Mouse (Mus musculus) myocyte (in vitro differentiated cells): ENCODE measurements around the gene 1110017D15Rik.

Experiments
- CEBPB ChIP-seq: IDR thresholded peaks from 2 replicates; pipeline ENCODE4 v1.6.1; 2011; ENCODE audit warnings: mild to moderate bottlenecking, moderate library complexity; ENCODE audit not compliant: poor library complexity, insufficient read depth, severe bottlenecking
- E2F4 ChIP-seq: IDR thresholded peaks from one replicate; pipeline ENCODE4 v1.6.1; 2011; ENCODE audit warnings: mild to moderate bottlenecking, control low read depth, moderate library complexity; ENCODE audit not compliant: insufficient read depth
- MAX ChIP-seq: IDR thresholded peaks from one replicate; pipeline ENCODE4 v1.6.1; 2011; ENCODE audit warnings: low read depth, mild to moderate bottlenecking, control low read depth
- MYOG ChIP-seq, 3 experiments: IDR thresholded peaks; one replicate each; pipeline ENCODE4 v1.6.1; 2011; ENCODE audit warnings: control low read depth in 2 of 3, low read depth in 2 of 3, mild to moderate bottlenecking in 2 of 3; ENCODE audit not compliant: insufficient read length in 2 of 3, control insufficient read depth in 1 of 3, insufficient read depth in 1 of 3
- POLR2A ChIP-seq: IDR thresholded peaks from one replicate; pipeline ENCODE4 v1.6.1; 2011; ENCODE audit warnings: low read depth, mild to moderate bottlenecking, control low read depth, moderate library complexity; ENCODE audit not compliant: insufficient read length
- TCF12 ChIP-seq: IDR thresholded peaks from one replicate; pipeline ENCODE4 v1.6.1; 2011; ENCODE audit warnings: mild to moderate bottlenecking, control low read depth; ENCODE audit not compliant: poor library complexity, insufficient read depth, severe bottlenecking
- USF1 ChIP-seq: IDR thresholded peaks from one replicate; pipeline ENCODE4 v1.6.1; 2011; ENCODE audit warnings: low read depth, mild to moderate bottlenecking, control low read depth, moderate library complexity

GRCm38 (mm10) chr4:41526553-41526952, 9.4 kb upstream of the 1110017D15Rik start:
- no peak for TF ChIP-seq E2F4
- no peak for TF ChIP-seq POLR2A
- TF ChIP-seq USF1: no peak
- no peak for TF ChIP-seq TCF12
- no peak for TF ChIP-seq MAX
- TF ChIP-seq MYOG (IDR thresholded peaks at IDR 0.05; ENCODE audit: control insufficient read depth in 1 of 3, insufficient read depth in 1 of 3, insufficient read length in 2 of 3, low read depth in 2 of 3): no peak
- TF ChIP-seq CEBPB: no peak
